Mouse (Mus musculus) cortical plate, adult 2 months (tissue): ENCODE measurements around the gene Helq. TPM values are rescaled to one million over a fixed set of nuclear protein-coding genes. Genes with fewer than 3 reads are reported as not detected.
A peak's percentile ranks its signal among the peaks of the same experiment; 100 is the strongest.

Source experiments
- H3K27ac ChIP-seq: fragments of 200-500 bp; 2 replicates; pipeline ENCODE4 v1.5.1; 2012; ENCODE audit warnings: low read length, control low read depth, inconsistent platforms; ENCODE audit not compliant: insufficient read depth
- H3K4me1 ChIP-seq: fragments of 200-500 bp; 2 replicates; pipeline ENCODE4 v1.6.1; 2011; ENCODE audit warnings: low read length; ENCODE audit not compliant: control insufficient read depth, insufficient read depth
- H3K4me3 ChIP-seq: fragments of 200-500 bp; 2 replicates; pipeline ENCODE4 v1.5.1; 2011; ENCODE audit warnings: mild to moderate bottlenecking, low read length, control low read depth; ENCODE audit not compliant: insufficient read depth
- CTCF ChIP-seq: fragments of 200-500 bp; IDR thresholded peaks from 2 replicates; pipeline ENCODE4 v1.5.1; 2011; ENCODE audit warnings: mild to moderate bottlenecking, control low read depth, low read length; ENCODE audit not compliant: insufficient read depth; ENCODE audit errors: extremely low read depth
- POLR2A ChIP-seq: fragments of 200-500 bp; IDR thresholded peaks from 2 replicates; pipeline ENCODE4 v1.6.1; 2011; ENCODE audit warnings: mild to moderate bottlenecking, low read length, control low read depth; ENCODE audit not compliant: insufficient read depth; ENCODE audit errors: extremely low read depth
- polyA plus RNA-seq: library from polyadenylated mRNA; depleted of rRNA; stranded (reverse); fragments of >200 nt; gene quantifications from 2 replicates; pipeline ENCODE4 v1.2.3, GENCODE M21; 2012

Helq gene
- polyA plus RNA-seq, 1 experiment = 41.7 TPM

DNA sequence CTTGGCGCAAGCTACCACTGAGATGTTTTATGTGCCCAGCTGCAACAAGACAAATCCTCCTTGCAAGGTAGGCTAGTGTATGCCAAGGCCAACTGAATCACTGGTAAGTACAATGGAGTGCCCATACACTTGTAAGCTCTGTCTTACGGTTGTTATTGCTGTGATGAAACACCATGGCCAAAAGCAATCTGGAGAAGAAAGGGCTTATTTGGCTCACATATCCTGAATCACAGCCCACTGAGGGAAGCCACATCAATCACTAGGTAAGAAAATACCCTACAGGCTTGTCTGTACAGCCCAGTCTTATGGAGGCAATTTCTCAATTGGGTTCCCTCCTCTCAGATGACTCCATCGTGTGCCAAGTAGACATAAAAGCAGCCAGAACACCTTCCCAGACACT is 30.3 kb upstream of the Helq start:
- Histone ChIP-seq H3K27ac (no peak overlapping the region), H3K4me1 (no peaks in the 10 kb centered on the region), H3K4me3 (no peak overlapping the region)
- TF ChIP-seq CTCF (no peak), POLR2A (no peak)

DNA sequence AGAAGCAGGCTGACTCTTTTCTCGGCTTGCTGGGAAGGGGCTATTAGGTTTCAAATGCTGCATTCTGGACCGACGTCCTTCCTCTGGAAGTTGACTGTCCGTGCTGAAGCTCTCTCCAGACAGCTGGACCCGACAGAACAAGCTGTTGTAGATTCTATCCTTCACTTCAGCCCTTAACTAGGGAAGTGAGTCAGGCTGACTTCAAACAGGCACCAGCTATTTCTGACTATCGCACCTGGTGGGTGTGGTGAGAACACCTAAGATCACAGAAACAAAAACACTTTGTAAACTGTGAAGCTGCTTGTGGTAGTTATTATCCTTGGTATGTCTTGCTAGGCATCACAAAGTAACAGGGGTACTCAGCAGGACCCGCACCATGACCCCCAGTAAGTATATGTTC is 28.1 kb upstream of the Helq start:
- Histone ChIP-seq H3K27ac (no peak overlapping the region), H3K4me1 (no peaks in the 10 kb centered on the region), H3K4me3 (no peak overlapping the region)
- no peak for TF ChIP-seq CTCF
- TF ChIP-seq POLR2A = no peak

DNA sequence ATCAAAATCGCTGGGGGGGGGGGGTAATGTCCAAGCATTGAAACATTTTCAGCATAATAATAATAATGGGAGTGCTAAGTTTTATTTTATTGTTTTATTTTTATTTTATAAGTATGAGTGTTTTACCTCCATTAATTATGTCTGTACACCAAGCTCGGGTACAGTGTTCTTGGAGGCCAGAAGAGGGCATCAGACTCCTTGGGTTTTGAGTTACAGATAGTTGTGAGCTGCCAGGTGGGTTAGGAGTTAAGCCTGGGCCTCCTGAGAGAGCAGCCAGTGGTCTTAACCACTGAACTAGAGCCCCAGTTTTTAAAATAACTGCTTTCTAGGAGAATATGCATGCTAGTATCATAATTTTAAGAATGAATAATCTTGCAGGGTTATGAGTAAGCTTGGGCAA is 27.6 kb upstream of the Helq start:
- TF ChIP-seq CTCF (peak; percentile 45), POLR2A (no peak)
- no peaks in the 10 kb centered on the region for H3K4me1 ChIP-seq
- H3K27ac ChIP-seq = no peak overlapping the region

DNA sequence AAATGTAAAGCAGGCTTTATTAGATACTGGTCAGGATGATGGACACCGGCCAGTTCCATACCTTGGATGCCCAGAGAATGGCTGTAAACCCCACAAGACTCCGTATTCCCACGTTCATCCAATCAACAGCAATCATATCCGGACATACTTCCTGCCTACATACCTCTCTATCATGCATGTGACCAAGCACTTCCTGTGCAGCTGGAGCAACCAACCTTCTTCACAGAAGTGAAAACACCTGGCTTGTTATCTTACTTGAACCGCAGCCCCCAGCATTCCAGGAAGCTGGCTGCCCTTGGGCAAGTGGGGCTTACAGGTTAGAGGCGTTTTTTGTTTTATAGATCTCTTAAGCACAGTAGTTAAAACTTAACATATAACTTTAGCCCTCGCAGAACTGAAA is 24.4 kb upstream of the Helq start:
- Histone ChIP-seq H3K4me1 (peaks cover 2% of the 10 kb centered on the region; the same call in 1 of the 2 replicates), H3K4me3 (no peak overlapping the region), H3K27ac (no peak overlapping the region)
- no peak for TF ChIP-seq POLR2A
- no peak for TF ChIP-seq CTCF

More for the DNA sequence above, 27.6 kb upstream of the Helq start:
- H3K4me3 ChIP-seq = no peak overlapping the region

DNA sequence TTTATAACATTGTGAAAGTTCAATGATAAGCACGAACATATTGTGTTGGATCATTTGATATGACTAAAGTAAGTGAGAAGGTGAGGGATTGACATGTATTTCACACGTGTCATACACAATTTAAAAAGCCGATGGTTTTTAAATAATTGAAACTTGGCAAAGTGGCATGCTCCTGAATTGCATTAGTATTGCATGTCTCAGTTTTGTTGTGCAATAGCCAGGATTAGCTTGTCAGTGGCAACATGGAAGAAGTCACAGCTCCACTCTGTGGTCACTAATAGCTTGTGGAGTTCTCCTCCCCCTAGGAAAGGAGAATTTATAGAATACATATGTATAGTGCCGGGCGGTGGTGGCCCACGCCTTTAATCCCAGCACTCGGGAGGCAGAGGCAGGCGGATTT is 23.0 kb upstream of the Helq start:
- peaks cover 2% of the 10 kb centered on the region; the same call in 1 of the 2 replicates for H3K4me1 ChIP-seq
- H3K27ac ChIP-seq = no peak overlapping the region
- no peak for TF ChIP-seq POLR2A
- no peak for TF ChIP-seq CTCF
- H3K4me3 ChIP-seq = no peak overlapping the region; the same call in 1 of the 2 replicates

DNA sequence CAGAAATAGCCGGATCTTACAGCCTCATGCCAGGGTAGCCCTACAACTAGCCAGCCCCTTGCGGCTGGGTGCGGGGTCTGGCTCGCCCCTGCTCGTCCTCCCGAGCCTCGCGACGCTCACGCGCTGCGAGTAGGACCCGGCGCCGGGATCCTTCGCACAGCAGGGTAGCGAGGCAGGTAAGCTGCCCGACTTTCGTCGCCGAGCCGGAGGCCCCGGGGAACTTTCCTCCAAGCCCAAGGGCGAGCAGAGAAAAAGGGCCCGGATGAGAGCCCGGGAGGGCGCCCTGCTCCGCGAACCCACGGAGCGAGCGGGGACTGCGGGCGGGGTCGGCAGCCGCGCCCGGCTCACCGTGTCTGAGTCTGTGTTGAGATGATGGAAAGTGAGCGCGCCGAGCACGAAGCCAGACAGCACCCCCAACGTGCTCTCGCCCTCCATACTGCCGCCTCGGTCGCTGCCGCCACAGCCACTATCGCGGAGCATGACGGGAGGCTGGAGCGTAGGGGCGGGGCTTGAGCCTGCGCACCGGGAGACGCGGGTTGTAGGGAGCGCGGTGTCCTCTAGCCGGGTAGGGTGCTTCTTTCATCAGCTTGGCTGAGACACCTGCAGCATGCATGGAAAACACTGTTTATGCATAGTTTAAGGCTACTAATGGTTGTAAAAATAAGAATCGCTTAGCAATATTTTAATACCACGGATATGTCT is 22.2 kb upstream of the Helq start, which contains the start of gene Abraxas1:
Abraxas1 (minus strand) TSS at position 483 of the 702 bp plus-strand sequence.
- TF ChIP-seq POLR2A (peak; percentile 78), CTCF (no peak)
- Histone ChIP-seq H3K27ac (no peak within 1 kb of the TSS; the same call in 1 of the 2 replicates), H3K4me3 (peak within 1 kb of the TSS; percentile 39), H3K4me1 (peaks cover 2% of the 10 kb centered on the region; the same call in 1 of the 2 replicates)

DNA sequence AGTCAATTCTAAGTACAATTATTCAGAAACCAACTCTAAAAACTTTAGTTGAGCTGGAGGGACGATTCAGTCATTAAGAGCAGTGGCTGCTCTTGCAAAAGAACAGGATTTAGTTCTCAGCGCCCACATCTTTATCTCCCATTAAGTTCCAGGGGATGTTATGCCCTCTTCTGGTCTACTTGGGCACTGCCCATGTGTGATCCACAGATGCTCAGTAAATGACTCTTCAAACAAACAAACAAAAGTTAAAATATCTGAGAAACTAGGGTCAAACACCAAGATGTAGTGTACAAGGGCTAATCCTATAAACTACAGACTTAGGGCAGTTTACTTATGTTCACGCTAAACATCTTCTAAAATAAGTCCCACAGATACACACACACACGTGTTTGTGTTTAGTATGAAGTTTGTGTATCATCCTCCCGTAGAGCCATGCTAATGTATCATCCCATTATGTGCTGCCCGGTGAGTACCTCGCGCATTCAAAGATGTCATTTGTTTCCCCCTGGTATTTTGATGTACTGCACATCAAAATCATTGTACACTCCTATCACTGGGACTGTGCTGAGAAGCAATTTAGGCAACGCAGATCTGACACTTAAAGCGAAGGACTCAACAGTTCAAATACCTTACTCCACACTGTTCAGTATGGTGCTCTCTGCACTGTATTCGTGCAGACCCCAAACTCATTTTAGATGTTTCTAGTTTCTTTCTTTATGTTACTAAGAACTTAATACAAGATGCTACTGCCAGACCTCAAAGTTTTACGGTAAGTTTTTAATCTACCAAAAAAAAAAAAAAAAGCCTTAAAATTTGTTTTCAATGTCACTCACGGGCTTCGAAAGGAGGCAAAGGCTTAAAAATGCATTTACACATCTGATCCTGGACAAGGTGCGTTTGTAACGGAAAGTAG is 21.4 kb upstream of the Helq start:
- no peak for TF ChIP-seq POLR2A
- no peak for TF ChIP-seq CTCF
- H3K27ac ChIP-seq = no peak overlapping the region
- peak overlapping the region; percentile 39 for H3K4me3 ChIP-seq
- peaks cover 2% of the 10 kb centered on the region; the same call in 1 of the 2 replicates for H3K4me1 ChIP-seq

DNA sequence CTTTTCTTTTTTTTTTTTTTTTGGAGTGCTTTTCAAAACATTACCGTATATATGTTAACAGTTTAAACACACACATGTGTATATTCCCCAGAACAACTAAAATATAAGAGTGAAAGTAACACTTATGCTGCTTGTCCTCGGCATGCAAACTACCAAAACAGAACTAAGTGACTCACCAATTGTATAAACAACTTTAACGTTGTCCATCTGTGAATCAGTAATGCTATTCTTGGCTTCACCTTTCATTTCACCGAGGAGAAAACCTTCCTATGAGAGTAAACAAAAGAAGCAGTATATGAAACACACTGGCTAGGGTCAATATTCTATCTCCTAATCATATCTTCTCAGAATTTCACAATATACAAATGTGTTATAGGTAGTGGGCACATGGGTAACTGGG is 19.9 kb upstream of the Helq start:
- no peak overlapping the region for H3K27ac ChIP-seq
- no peak overlapping the region for H3K4me3 ChIP-seq
- no peak for TF ChIP-seq CTCF
- TF ChIP-seq POLR2A = no peak
- peaks cover 2% of the 10 kb centered on the region; the same call in 1 of the 2 replicates for H3K4me1 ChIP-seq

DNA sequence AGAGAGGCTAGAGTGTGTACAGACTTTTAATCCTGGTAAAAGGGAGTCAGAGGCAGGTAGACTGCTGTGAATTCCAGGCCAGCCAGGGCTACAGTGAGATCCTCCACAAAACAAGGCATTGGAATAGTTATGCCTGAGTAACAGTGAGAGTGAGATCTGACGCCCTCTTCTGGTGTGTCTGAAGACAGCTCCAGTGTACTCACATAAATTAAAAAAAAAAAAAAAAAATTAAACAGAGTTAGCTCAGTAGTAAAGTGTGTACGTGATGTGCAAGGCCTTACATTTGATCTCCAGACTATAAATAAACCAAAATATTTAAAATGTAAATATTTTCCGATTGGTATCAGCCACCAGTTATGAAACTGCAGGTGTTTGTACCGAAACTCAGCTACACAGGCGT is 4.3 kb downstream of the Helq start:
- H3K4me1 ChIP-seq = peaks cover 1% of the 10 kb centered on the region; the same call in 1 of the 2 replicates
- H3K4me3 ChIP-seq = no peak overlapping the region
- no peak overlapping the region for H3K27ac ChIP-seq
- no peak for TF ChIP-seq POLR2A
- no peak for TF ChIP-seq CTCF

DNA sequence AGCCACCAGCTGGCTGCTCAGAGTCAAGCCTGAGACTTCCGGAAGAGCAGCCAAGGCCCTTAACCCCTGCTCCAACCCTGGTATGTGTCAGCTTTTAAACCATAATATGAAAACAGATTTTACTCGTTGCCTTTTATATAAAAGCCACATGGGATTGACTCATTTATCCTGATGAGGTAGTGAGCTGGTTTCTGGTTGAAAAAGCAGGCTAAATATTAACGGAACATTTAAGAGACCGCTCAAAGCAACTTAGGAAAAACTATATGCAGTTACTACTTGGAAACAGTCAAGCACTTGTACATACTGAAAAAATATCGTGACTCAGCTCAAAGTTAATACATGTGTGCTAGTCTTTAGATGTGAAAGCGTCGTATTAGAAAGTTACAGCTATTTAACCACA is 6.1 kb downstream of the Helq start:
- no peak for TF ChIP-seq CTCF
- no peak for TF ChIP-seq POLR2A
- Histone ChIP-seq H3K27ac (no peak overlapping the region), H3K4me1 (no peaks in the 10 kb centered on the region), H3K4me3 (no peak overlapping the region)

DNA sequence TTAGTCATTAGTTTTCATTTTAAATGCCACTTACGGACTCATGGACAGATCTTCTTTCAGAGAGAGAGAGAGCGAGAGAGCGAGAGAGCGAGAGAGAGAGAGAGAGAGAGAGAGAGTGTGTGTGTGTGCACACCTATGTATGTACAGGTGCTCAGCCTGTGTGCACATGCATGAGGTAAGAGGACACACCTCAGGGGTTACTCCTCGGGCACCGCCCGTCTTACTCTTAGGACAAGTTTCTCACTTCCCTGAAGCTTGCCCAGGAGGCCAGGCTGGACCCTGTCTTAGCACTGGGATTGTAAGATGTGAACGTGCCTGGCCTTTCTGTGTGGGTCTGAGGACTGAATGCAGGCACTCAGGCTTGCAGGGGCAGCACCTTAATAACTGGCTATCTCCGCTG is 10.9 kb downstream of the Helq start:
- Histone ChIP-seq H3K4me3 (no peak overlapping the region), H3K27ac (no peak overlapping the region), H3K4me1 (no peaks in the 10 kb centered on the region)
- no peak for TF ChIP-seq POLR2A
- TF ChIP-seq CTCF = no peak
